Mouse (Mus musculus) adrenal gland, postnatal 10 days (tissue): ENCODE data around the gene B4galt1. TPM values are rescaled to one million over a fixed set of nuclear protein-coding genes. Genes with fewer than 3 reads are reported as not detected.

Experiments used
- DNase-seq: peaks from one replicate; pipeline ENCODE4 v3.0.0; 2021; ENCODE audit warnings: mixed read lengths
- total RNA-seq, 2 experiments: library from RNA; stranded (reverse); gene quantifications; 2 replicates each; pipeline ENCODE4 v1.2.3; 2021

Gene B4galt1
- total RNA-seq, 2 experiments from 2014 or later, result 73.7 to 83.0 TPM

DNA sequence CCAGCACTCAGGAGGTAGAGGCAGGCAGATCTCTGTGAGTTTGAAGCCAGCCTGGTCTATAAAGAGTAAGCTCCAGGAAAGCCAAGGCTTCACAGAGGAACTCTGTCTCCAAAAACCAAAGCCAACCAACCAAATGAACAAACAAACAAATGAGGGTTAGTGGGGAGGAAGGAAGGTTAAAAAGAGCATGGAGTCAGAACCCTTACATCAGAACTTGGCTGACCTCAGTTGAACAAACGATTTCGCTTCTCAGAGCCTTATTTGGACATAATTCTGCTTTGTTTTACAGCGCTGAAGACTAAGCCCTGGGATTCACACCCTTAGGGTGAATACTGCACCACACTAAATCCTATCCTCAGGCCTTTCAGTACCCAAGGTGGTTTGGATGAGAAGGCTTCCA lies 18.3 kb upstream of the B4galt1 start:
- no peak for DNase-seq

GRCm38 (mm10) chr4:40870206-40870605 lies 16.4 kb upstream of the B4galt1 start:
- no peak for DNase-seq

- peak; percentile 88 for DNase-seq
These were observed 14.9 kb upstream of the B4galt1 start for GRCm38 (mm10) chr4:40868554-40869232.

- no peak for DNase-seq
These were observed 10.6 kb upstream of the B4galt1 start for GRCm38 (mm10) chr4:40864361-40864760.

DNA sequence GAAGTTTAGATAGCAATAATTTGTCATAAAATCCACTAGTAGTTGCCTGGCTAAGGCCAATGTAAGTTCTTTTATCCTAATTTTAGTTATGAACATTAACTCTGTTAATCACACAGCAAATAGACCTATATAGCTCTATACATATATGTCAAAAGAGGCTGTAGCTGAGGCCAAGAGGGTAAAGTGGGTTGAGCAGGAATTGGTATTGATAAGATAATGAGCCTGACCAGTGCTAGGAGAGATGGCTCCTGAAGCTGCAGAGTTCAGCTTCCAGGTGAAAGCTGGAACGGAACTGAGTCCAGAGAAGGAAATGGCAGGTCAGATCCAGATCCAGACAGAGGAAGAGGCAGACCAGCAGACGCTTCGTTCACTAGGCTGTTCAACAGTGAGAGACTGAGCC lies 9.5 kb upstream of the B4galt1 start:
- DNase-seq, result no peak

DNA sequence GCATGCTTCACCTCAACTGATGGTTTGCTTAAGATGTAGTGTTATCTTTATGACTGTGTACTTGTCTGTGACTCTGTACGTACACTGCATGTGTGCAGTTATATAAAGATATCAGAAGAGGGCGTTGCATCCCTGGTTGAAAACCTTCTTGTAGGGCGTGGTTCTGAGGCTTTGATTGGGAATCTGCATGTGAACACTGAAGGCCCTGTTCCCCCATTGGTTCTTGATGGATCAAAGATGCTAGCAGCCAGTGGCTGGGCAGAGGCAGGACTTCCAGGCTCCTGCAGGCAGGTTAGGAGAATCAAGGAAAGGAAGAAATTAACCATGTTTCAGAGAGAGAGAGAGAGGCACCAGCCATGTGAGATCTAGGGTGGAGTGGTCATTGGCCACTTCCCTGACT lies 7.3 kb upstream of the B4galt1 start:
- no peak for DNase-seq

GRCm38 (mm10) chr4:40857824-40858346 lies 4.1 kb upstream of the B4galt1 start:
- no peak for DNase-seq

DNA sequence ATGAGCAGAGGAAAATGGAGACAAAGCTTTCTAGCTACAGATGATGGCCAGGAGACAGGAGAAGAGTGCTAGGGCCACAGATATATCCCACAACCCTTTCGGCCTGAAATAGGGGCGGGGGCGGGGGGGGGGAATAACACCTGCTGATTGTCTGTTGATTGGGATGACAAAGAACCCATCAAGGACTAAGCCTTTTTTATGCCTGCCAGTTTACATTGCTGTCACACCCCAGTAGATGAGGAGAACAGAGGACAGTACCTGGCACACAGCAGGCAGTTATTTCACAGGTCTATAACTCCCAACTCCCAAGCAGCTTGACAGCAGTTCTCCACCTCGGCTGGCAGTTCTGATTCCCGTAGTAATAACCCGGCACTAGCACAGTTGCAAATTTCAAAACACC lies 2.8 kb upstream of the B4galt1 start:
- DNase-seq, result no peak

DNA sequence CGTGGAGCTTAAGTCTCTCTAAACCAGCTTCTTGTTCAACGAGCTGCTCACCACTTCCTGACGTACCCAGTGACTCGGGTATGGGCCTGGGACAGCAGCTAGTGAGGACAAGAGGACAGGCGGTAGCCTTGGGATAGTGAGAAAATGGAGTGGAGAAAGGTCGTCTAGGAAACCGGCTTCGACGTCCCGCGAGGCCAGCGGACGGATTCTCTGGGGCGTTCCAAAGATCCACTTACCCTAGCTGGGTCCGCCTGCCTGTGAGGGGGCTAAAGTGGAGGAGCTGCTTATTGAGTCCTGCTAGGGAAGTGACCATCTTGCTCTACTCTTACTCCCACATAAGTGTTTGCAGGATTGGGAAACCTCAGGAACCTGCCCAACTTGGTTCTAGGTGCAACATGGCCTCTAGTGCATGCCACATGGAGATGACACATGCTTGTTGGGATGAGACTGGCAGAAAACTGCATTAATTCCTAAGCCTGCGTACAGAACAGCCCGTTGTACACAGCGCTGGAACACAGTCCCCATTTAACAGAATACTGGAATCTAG lies 655 bp upstream of the B4galt1 start:
- no peak for DNase-seq

DNA sequence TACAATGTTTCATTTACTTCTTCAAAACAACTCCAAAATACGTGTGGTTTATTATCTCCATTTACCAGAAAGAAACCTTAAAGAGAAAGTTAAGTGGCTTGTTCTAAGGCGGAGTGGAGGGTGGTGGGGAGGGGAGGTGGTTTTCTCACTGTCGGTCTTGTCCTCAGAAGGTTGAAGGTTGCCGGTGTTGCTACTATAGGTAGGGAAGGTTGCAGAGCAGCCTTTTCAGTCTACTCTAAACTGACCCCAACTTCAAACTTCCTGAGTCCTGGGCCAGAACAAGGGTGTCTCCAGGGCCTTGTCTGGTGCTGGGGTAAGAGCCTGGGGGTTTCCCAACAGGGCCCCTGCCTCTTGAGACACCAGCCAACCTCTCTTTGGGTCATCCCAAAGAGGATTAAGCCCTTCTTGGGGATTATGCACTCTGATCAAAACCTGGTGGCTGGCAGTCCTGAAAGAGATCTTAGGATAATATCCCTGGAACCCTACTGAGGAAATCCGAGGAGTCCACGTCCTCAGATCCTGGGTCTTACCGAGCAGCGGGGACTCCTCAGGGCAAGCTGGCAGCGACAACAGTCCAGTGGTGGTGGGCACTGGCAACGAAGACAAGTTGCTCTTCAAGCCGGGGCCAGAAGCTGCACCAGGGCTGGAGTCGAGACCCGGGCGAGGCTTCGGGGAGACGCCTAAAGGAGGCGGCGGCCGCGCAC lies 792 bp downstream of the B4galt1 start:
- DNase-seq, result peak; percentile 44

DNA sequence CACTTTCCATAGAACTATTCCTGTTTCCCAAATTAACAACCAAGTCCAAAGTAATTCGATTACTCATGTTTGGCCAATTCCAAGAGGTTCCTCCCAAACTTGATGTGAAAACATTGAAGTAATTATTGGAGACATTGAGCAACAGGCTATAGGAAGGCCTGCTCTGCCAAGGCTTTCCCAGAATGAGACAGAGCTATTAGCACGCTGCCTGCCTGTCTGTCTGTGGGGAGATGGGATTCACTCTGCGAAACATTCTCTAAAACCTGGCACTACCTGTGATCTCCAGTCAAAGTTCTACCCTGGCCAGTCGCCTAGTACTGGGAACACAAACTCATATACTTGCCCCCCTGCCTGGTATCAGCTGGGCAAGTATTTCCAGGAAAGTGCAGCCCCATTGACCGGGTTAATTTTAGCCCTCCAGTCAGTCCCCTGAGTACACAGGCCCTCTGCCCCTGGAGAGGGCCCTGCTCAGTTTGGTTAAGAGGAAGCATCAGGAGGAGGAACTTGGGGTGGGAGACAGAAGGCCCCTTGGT lies 1.5 kb downstream of the B4galt1 start:
- DNase-seq, result peak; percentile 60

GRCm38 (mm10) chr4:40851763-40852248 lies 2.0 kb downstream of the B4galt1 start:
- no peak for DNase-seq

DNA sequence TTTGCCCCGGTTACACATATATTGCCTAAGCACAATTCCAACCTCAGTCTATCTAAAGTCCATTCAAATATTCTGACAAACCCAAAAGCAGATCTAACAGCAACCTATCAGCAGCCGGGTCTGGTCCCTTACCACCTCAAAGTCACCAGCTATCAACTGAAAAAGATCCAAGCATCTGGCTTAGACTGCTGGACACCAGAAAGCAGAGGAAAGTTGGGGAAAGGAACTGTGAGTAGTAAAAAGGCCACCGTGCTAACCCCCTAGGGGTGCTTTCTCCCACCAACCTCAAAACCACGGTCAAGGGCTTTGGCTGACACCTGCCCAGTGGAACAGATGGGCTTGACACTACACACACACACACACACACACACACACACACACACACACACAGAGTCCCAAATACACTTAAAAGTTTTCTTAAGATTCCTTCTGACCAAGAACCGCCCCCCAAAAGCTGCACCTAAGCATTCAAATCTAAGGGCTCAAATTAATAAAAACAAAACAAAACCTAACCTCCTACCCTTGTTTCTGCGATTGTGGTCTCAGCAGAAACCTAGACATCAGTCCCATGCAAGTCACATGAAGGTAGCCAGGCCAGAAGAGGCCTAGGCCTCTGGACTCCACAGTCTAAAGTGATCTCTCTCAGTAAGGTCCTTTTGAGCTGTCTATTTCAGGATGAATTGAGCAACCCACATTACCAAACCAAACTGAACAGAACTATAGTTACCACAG lies 2.6 kb downstream of the B4galt1 start:
- DNase-seq, result no peak

GRCm38 (mm10) chr4:40850582-40850981 lies 3.2 kb downstream of the B4galt1 start:
- peak; percentile 71 for DNase-seq

GRCm38 (mm10) chr4:40849518-40849917 lies 4.3 kb downstream of the B4galt1 start:
- DNase-seq, result no peak

- DNase-seq, result no peak
These were observed 5.6 kb downstream of the B4galt1 start for GRCm38 (mm10) chr4:40848246-40848645.

- DNase-seq, result peak; percentile 64
These were observed 6.6 kb downstream of the B4galt1 start for GRCm38 (mm10) chr4:40847160-40847559.

- DNase-seq, result peak; percentile 47
These were observed 7.5 kb downstream of the B4galt1 start for GRCm38 (mm10) chr4:40846143-40846931.

DNA sequence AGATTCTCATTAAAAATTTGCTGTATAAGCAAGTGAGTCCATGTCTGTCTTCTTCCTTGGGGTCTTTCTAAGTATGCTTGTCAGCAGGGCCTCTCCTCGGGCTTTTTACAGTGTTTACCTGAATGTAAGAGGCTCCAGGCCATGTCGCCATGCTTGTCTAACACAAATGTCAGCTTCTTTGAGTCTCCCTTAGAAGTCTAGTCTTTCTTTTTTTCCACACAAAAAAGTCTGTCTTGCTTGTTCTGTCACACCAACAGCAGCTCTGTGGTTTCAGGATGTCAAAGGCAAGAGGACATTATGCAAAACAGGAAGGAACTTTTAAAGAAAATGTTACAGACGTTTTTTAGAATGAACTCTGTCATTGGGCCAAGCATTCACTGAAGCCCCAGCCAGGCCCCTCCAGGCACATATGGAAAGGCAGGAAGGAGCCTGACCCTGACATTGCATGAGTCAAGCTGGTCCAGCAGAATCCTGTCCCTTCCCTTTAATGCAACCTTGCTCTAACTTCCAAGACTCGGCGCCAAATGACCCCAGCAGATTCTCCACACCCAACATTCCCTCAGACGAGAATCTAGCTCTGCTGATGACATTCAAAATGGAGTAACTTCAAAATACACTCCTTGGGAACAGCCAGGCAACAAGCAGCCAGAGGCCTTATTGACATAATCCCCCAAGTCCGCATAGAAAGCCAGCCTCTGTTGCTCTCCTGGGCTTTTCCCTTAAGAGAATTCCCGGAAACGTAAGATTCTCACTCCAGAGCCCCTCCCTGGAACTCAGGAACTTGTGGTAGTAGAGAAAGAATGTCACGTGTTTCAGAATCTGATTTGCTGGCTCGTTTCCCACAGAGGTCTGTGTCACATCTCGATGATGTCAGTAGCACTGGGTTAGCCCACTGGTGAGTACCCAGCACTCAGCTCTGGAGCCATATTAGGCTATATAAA lies 8.7 kb downstream of the B4galt1 start:
- peak; percentile 73 for DNase-seq

DNA sequence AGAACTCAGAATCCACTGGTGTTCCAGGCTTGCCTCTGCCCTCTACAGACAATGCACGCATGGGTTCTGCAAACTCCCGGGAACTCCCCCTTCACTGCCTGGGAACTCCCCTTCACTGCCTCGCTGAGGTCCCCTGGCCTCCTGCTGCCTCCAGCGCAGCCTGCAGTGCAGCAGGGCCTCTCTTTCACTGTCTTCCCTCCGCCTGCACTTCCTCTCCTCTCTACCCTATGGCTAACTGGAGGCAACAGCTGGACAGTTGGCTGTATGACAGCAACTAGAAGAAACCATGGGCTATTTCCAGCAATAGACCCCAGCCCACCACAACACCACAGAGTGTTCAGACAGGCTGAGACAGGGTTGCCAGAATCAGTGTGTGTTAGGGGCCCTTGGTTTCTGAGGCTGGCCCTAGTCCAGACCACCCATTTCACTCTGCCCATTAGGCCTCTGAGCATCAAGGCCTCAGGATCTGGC lies 9.5 kb downstream of the B4galt1 start:
- DNase-seq, result peak; percentile 63
